In genomic region chr9:106129072-106129471, GRCm38 (mm10) we compare ENCODE assay signal across 21 mouse cellular contexts. TPM values are rescaled to one million over a fixed set of nuclear protein-coding genes. Genes with fewer than 3 reads are reported as not detected.
A peak's percentile ranks its signal among the peaks of the same experiment; 100 is the strongest.
DNase-seq lines count a peak whose midpoint lies in the region; ATAC-seq lines count a peak whose summit lies in the region.
"Had no signal": no experiment of that assay in that cellular context is flagged by ENCODE, and none has a peak within 500 bp of the region (broad histone marks: within the 10 kb centered on the region; RNA-seq: fewer than 3 reads in every experiment).

No protein-coding gene starts in this region.

- H3K36me3 ChIP-seq in hindbrain, embryonic 10.5 days: no peaks in the 10 kb centered on the region
- no peaks in the 10 kb centered on the region for H3K36me3 ChIP-seq in hindbrain, embryonic 11.5 days (ENCODE audit: control insufficient read depth, insufficient read depth, low read length)
- H3K36me3 ChIP-seq: G1E; heart, embryonic 13.5 days; hindbrain, embryonic 13.5 days had no signal

- H3K9ac ChIP-seq in hindbrain, embryonic 11.5 days (ENCODE audit: low read depth, low read length): no peak overlapping the region
- H3K9ac ChIP-seq: forebrain, postnatal 0 days; heart, embryonic 13.5 days; hindbrain, embryonic 13.5 days had no signal

- H3K4me3 ChIP-seq in hindbrain, embryonic 10.5 days: no peak overlapping the region
- no peak overlapping the region for H3K4me3 ChIP-seq in hindbrain, embryonic 11.5 days (ENCODE audit: low read depth, low read length)
- H3K4me3 ChIP-seq: heart, embryonic 13.5 days; hindbrain, embryonic 13.5 days had no signal

- no peak for DNase-seq in hindbrain, embryonic 10.5 days (ENCODE audit: low spot score)
- no peak for DNase-seq in hindbrain, embryonic 11.5 days (ENCODE audit: low spot score)
- peak; percentile 5 for DNase-seq in A20 (ENCODE audit: low read depth, low spot score)
- no peak for DNase-seq in layer of hippocampus, postnatal 10 days (ENCODE audit: low spot score in 2 of 2)
- DNase-seq: adrenal gland, postnatal 14 days; cerebellum, adult 18-20 months; cerebellum, adult 9-11 months; cerebellum, postnatal 36 days; forebrain, postnatal 0 days; gastrocnemius, postnatal 14 days; heart, postnatal 36 days; kidney, adult 18-20 months had no signal

- H3K9me3 ChIP-seq in hindbrain, embryonic 10.5 days: no peaks in the 10 kb centered on the region
- no peaks in the 10 kb centered on the region for H3K9me3 ChIP-seq in hindbrain, embryonic 11.5 days (ENCODE audit: control insufficient read depth, low read length)
- H3K9me3 ChIP-seq: G1E; heart, embryonic 13.5 days; hindbrain, embryonic 13.5 days had no signal

- WGBS in hindbrain, embryonic 10.5 days: 86% methylated on average over 2 of the region's 2 CpGs
- 88% methylated on average over 2 of the region's 2 CpGs for WGBS in hindbrain, embryonic 11.5 days

- H3K4me2 ChIP-seq in hindbrain, embryonic 11.5 days (replicated peaks; ENCODE audit: low read depth, low read length): no peak overlapping the region
- H3K4me2 ChIP-seq: heart, embryonic 13.5 days; hindbrain, embryonic 13.5 days had no signal

- H3K4me1 ChIP-seq in hindbrain, embryonic 10.5 days (replicated peaks): peaks cover 30% of the 10 kb centered on the region
- peaks cover 12% of the 10 kb centered on the region; the same call in 1 of the 2 replicates for H3K4me1 ChIP-seq in hindbrain, embryonic 11.5 days (replicated peaks; ENCODE audit: control insufficient read depth, insufficient read depth, low read length)
- H3K4me1 ChIP-seq: heart, embryonic 13.5 days had no signal

- no peak for ATAC-seq in hindbrain, embryonic 11.5 days (ENCODE audit: low FRiP score)
- 0 out of 2 replicates have a peak, but pooled peaks have one; percentile 22 for ATAC-seq in common myeloid progenitor, adult 5-6 weeks (replicated peaks; ENCODE audit: low read depth, poor library complexity, severe bottlenecking)
- peak; percentile 71 for ATAC-seq in megakaryocyte, adult 5-6 weeks (ENCODE audit: poor library complexity, severe bottlenecking)
- ATAC-seq in erythroid progenitor cell, adult 5-6 weeks (replicated peaks; ENCODE audit: low FRiP score, poor library complexity, severe bottlenecking): no peak
- ATAC-seq: forebrain, postnatal 0 days; hindbrain, postnatal 0 days had no signal

- H3K27ac ChIP-seq in hindbrain, embryonic 10.5 days: peak overlapping the region; percentile 90
- no peak overlapping the region for H3K27ac ChIP-seq in hindbrain, embryonic 11.5 days (ENCODE audit: low read depth, low read length)
- H3K27ac ChIP-seq: heart, embryonic 13.5 days; hindbrain, postnatal 0 days had no signal

- no peaks in the 10 kb centered on the region for H3K27me3 ChIP-seq in hindbrain, embryonic 10.5 days (ENCODE audit: insufficient read depth, poor library complexity, severe bottlenecking)
- H3K27me3 ChIP-seq in hindbrain, embryonic 11.5 days (ENCODE audit: control insufficient read depth, insufficient read depth, low read length): no peaks in the 10 kb centered on the region
- H3K27me3 ChIP-seq: heart, embryonic 13.5 days; hindbrain, embryonic 13.5 days had no signal

RNA-seq across cellular contexts. Expression of gene Glyctk, which starts 28.9 kb away (rescaled TPM):
- 2.9 and 4.5 TPM in 2 replicates for polyA plus RNA-seq in hindbrain, embryonic 10.5 days (2016; fragmentation: Nextera tagmentation; extraction: Ambion mirVana)
- 3.9 and 4.9 TPM in 2 replicates for polyA plus RNA-seq in hindbrain, embryonic 11.5 days (2014; fragmentation: Nextera tagmentation; extraction: Ambion mirVana)
- total RNA-seq in common myeloid progenitor, adult 5-6 weeks (2017): 2.4 and 3.2 TPM in 2 replicates
- 0.11 and 0.89 TPM in 2 replicates for total RNA-seq in megakaryocyte, adult 5-6 weeks (2015)
- 0.88 and 1.8 TPM in 2 replicates for total RNA-seq in megakaryocyte, adult 5-6 weeks (2017)
- 1 to 10 TPM; 4.5 to 6.0 TPM for total RNA-seq in layer of hippocampus, postnatal 10 days (2021)
- total RNA-seq in erythroid progenitor cell, adult 5-6 weeks (2015; ENCODE audit: low replicate concordance): 0.84 TPM in 1 of 2 replicates, not detected in the other
- 0.51 TPM in 1 of 2 replicates, not detected in the other for total RNA-seq in erythroid progenitor cell, adult 5-6 weeks (2017; ENCODE audit: low replicate concordance)

RNA-seq across cellular contexts. Expression of gene Col6a4, which starts 32.5 kb away (rescaled TPM):
- polyA plus RNA-seq in hindbrain, embryonic 10.5 days (2016; fragmentation: Nextera tagmentation; extraction: Ambion mirVana): 0.10 and 0.26 TPM in 2 replicates
- 0.19 and 0.21 TPM in 2 replicates for polyA plus RNA-seq in hindbrain, embryonic 11.5 days (2014; fragmentation: Nextera tagmentation; extraction: Ambion mirVana)
- not detected in 2 replicates for total RNA-seq in common myeloid progenitor, adult 5-6 weeks (2017)
- total RNA-seq in megakaryocyte, adult 5-6 weeks (2015): not detected in 2 replicates
- total RNA-seq in megakaryocyte, adult 5-6 weeks (2017): not detected in 2 replicates
- total RNA-seq in layer of hippocampus, postnatal 10 days (2021): 1 to 10 TPM in 1 of 2 experiments, under 1 TPM in 1; 0.96 to 1.9 TPM
- total RNA-seq in erythroid progenitor cell, adult 5-6 weeks (2015; ENCODE audit: low replicate concordance): not detected in 2 replicates
- not detected in 2 replicates for total RNA-seq in erythroid progenitor cell, adult 5-6 weeks (2017; ENCODE audit: low replicate concordance)
- total RNA-seq: heart, adult 8-10 months; heart, postnatal 36 days had no signal
- polyA plus RNA-seq: embryonic facial prominence, embryonic 11.5 days; G1E had no signal

RNA-seq across cellular contexts. Expression of gene Wdr82, which starts 41.7 kb away (rescaled TPM):
- polyA plus RNA-seq in hindbrain, embryonic 10.5 days (2016; fragmentation: Nextera tagmentation; extraction: Ambion mirVana): 25.8 and 29.9 TPM in 2 replicates
- 32.7 and 32.8 TPM in 2 replicates for polyA plus RNA-seq in hindbrain, embryonic 11.5 days (2014; fragmentation: Nextera tagmentation; extraction: Ambion mirVana)
- total RNA-seq in common myeloid progenitor, adult 5-6 weeks (2017): 82.8 and 88.2 TPM in 2 replicates
- total RNA-seq in megakaryocyte, adult 5-6 weeks (2015): 41.5 and 49.1 TPM in 2 replicates
- 49.8 and 61.9 TPM in 2 replicates for total RNA-seq in megakaryocyte, adult 5-6 weeks (2017)
- 100 to 1,000 TPM; 156 to 164 TPM for total RNA-seq in layer of hippocampus, postnatal 10 days (2021)
- total RNA-seq in erythroid progenitor cell, adult 5-6 weeks (2015; ENCODE audit: low replicate concordance): 18.0 and 26.0 TPM in 2 replicates
- total RNA-seq in erythroid progenitor cell, adult 5-6 weeks (2017; ENCODE audit: low replicate concordance): 25.9 and 31.7 TPM in 2 replicates

Comparison
In these comparisons a context has a peak if more than half of its experiments do, and no peak if none do; other contexts are left out.
1. ATAC-seq: peak in common myeloid progenitor, adult 5-6 weeks (single experiment) and megakaryocyte, adult 5-6 weeks (single experiment); none in hindbrain, embryonic 11.5 days (single experiment) and erythroid progenitor cell, adult 5-6 weeks (single experiment).